Mouse (Mus musculus) cortical plate, adult 2 months (tissue): ENCODE data around the gene Pigk. TPM values are rescaled to one million over a fixed set of nuclear protein-coding genes. Genes with fewer than 3 reads are reported as not detected.

Experiments used
- H3K27ac ChIP-seq: fragments of 200-500 bp; 2 replicates; pipeline ENCODE4 v1.5.1; 2012; ENCODE audit warnings: low read length, control low read depth, inconsistent platforms; ENCODE audit not compliant: insufficient read depth
- H3K4me1 ChIP-seq: fragments of 200-500 bp; 2 replicates; pipeline ENCODE4 v1.6.1; 2011; ENCODE audit warnings: low read length; ENCODE audit not compliant: control insufficient read depth, insufficient read depth
- H3K4me3 ChIP-seq: fragments of 200-500 bp; 2 replicates; pipeline ENCODE4 v1.5.1; 2011; ENCODE audit warnings: mild to moderate bottlenecking, low read length, control low read depth; ENCODE audit not compliant: insufficient read depth
- CTCF ChIP-seq: fragments of 200-500 bp; IDR thresholded peaks from 2 replicates; pipeline ENCODE4 v1.5.1; 2011; ENCODE audit warnings: mild to moderate bottlenecking, control low read depth, low read length; ENCODE audit not compliant: insufficient read depth; ENCODE audit errors: extremely low read depth
- POLR2A ChIP-seq: fragments of 200-500 bp; IDR thresholded peaks from 2 replicates; pipeline ENCODE4 v1.6.1; 2011; ENCODE audit warnings: mild to moderate bottlenecking, low read length, control low read depth; ENCODE audit not compliant: insufficient read depth; ENCODE audit errors: extremely low read depth
- polyA plus RNA-seq: library from polyadenylated mRNA; depleted of rRNA; stranded (reverse); fragments of >200 nt; gene quantifications from 2 replicates; pipeline ENCODE4 v1.2.3, GENCODE M21; 2012

The Pigk gene
- polyA plus RNA-seq, 1 experiment: 25.2 TPM

DNA sequence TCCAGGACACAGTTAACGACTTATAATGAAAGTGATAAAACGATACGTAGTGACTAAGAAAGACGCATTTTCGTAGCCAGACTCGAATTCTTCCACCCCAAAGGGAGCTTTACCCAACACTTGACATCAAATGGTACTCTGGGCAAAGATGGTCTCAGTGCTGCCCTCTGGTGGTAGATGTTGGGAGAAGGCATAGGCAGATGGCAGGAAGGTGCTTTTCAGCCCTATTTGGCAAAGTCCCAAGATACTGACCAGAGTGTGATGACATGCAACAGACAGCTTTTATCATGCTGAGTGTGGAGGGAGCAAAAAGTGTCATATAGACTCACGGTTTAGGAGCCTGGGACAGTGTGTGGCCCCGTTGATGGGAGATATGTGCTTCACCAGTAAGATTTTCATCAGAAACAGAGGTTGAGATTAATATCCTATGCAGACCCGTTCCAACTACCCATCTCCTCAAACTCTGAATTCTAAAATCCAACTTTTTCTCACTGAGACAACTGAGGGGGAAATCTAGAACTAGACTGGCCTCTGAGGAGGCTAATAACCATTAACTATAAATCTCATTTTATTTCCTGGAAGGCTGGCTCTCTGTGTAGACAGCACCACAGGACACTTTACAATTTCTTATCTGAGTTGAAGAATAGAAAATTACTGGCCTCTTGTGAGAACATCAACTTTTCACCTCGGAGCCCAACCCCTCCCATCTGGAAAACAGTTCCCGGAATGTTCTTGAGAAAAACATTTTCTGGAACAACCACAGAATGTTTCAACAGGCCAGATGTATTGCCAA, 244.7 kb downstream of the Pigk start:
- H3K4me1 ChIP-seq: peaks cover 3% of the 10 kb centered on the region
- no peak overlapping the region for H3K4me3 ChIP-seq
- H3K27ac ChIP-seq: no peak overlapping the region
- peak; percentile 74 for TF ChIP-seq CTCF
- no peak for TF ChIP-seq POLR2A

DNA sequence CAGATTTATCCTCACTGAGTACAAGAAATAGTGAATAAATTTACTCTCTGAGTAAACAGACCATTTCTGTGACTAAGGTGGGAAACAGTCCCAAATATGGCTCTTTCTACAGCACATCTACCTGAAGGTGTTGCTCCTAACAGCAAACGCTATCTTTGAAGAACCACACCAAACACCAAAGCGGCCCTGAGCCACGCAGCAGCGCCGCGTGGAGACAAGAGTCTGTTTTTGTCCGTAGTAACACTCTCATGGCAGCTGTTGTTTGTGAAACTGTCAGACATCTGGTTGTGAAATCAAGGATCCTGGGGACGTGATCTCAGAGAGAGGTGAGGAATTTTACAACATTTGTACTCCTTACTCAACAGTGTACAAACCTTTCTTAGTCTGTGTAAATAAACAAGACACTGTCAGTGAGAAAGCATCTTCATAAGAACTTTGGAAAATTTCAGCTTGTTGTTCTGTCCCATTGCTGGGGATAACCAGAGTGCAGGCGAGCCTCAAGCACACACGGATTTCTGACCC, 248.0 kb downstream of the Pigk start:
- no peak overlapping the region for H3K27ac ChIP-seq
- H3K4me1 ChIP-seq: peaks cover 2% of the 10 kb centered on the region; the same call in 1 of the 2 replicates
- TF ChIP-seq POLR2A: no peak
- TF ChIP-seq CTCF: no peak
- H3K4me3 ChIP-seq: no peak overlapping the region

- peaks cover 11% of the 10 kb centered on the region for H3K4me1 ChIP-seq
- TF ChIP-seq CTCF (peak; percentile 23; the same call in 1 of the 2 replicates), POLR2A (no peak)
- H3K27ac ChIP-seq: no peak overlapping the region
- no peak overlapping the region for H3K4me3 ChIP-seq
Measured at GRCm38 (mm10) chr3:152969774-152970347, 256.0 kb downstream of the Pigk start.

GRCm38 (mm10) chr3:152971373-152971772, 257.5 kb downstream of the Pigk start:
- TF ChIP-seq POLR2A (no peak), CTCF (no peak)
- peaks cover 11% of the 10 kb centered on the region for H3K4me1 ChIP-seq
- no peak overlapping the region for H3K27ac ChIP-seq
- H3K4me3 ChIP-seq: no peak overlapping the region

DNA sequence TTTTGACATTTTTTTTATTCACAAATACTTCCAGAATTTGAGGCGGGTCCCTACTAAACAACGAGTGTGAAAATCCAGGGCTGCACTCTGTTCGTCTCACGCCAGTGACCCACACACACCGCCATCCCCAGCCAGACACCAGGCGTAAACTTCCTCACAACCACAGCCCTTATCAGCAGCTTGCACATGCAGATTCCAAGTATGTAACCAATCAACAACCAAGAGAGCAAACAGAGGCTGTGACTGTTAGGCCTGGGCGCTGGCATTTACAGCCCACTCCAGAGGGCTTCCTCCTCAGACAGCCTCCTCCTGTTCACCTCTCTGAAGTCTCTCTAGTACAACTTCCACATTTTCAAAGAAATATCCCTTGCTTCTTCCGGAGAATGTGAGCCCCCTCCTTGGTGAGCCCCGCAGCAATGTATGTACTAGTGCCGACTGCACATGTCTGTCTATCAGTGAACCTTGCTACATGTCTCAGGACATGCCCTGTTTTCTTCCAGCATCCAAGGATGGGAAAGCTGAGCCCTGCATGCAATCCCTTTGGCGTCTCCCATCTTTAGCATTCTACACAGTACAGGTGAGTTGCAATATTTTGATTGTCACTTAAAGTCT, 265.7 kb downstream of the Pigk start:
- peak overlapping the region; percentile 21; the same call in 1 of the 2 replicates for H3K27ac ChIP-seq
- TF ChIP-seq CTCF (no peak), POLR2A (no peak)
- H3K4me1 ChIP-seq: peaks cover 4% of the 10 kb centered on the region
- H3K4me3 ChIP-seq: peak overlapping the region; percentile 66

DNA sequence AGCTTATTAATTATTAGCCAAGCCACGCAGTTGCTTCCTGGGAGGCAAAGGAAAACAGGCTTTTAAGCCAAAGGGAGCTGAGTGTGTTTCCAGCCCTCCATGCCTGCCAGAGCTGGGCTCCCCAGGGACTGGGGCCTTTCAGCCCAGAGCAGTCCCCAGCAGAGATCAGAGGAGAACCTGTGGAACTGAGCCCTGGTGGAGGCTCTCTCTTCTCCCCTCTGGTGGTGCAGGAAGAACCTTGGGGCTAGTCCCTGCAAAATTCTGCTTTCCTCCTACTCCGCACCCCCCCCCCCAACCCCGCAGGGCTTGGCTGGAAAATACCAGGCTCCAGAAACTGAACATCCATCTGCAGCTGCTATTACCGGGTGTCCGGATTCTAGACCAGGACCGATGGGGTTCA, 266.5 kb downstream of the Pigk start:
- H3K27ac ChIP-seq: peak overlapping the region; percentile 49; the same call in 1 of the 2 replicates
- 0 out of 2 replicates have a peak, but pooled peaks cover 2% of the 10 kb centered on the region for H3K4me1 ChIP-seq
- peak overlapping the region; percentile 66 for H3K4me3 ChIP-seq
- TF ChIP-seq POLR2A (peak; percentile 26; the same call in 1 of the 2 replicates), CTCF (no peak)

- Histone ChIP-seq H3K27ac (peak overlapping the region; percentile 49), H3K4me3 (peak overlapping the region; percentile 66), H3K4me1 (0 out of 2 replicates have a peak, but pooled peaks cover 2% of the 10 kb centered on the region)
- peak; percentile 14; the same call in 1 of the 2 replicates for TF ChIP-seq POLR2A
- 0 out of 2 replicates have a peak, but pooled peaks have one; percentile 11 for TF ChIP-seq CTCF
Measured at GRCm38 (mm10) chr3:152980978-152981974, 267.4 kb downstream of the Pigk start.

DNA sequence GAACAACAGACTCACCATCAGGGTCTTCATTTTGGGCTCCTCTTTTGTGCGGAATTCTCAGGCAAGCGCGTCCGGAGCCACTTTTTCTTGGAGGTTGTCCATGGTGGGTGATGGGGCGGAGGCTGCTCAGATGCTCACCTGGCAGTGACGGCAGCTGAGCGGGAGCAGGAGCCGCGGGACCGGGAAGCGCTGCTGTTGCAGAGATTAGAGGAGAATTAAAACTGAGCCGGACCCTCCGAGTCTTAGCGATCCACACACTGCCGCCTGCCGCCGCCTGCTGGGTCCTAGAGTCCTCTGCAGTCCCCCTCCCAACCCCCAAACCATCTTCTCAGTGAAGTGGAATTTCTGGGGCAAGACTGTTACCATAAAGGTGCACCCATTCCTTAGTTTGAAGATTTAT, 268.1 kb downstream of the Pigk start, which contains the start of gene St6galnac5:
Gene St6galnac5, minus strand, starts transcription at position 259 of the 400 bp plus-strand sequence.
- TF ChIP-seq CTCF: peak; percentile 25; the same call in 1 of the 2 replicates
- TF ChIP-seq POLR2A: no peak
- Histone ChIP-seq H3K4me1 (0 out of 2 replicates have a peak, but pooled peaks cover 2% of the 10 kb centered on the region), H3K4me3 (peak within 1 kb of the TSS; percentile 66), H3K27ac (peak within 1 kb of the TSS; percentile 49)

DNA sequence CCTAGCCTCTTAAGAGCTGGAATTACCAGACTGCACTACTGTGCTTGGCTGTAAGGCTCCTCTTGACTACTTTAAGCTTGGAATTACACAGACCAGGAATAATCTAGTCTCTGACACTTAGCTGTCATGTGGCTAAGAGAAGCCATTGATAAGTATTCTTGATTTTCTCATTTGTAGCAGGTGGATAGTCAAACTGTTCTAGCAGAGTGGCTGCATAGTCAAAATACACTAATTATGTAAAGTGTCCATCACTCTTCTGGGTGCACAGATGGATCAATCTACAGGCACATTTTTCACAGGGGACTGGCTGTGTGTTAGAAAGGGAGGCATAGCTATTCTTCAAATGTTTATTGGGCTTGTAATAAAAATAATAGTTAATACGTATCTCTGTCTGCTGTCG, 276.9 kb downstream of the Pigk start:
- Histone ChIP-seq H3K4me3 (no peak overlapping the region), H3K27ac (no peak overlapping the region), H3K4me1 (no peaks in the 10 kb centered on the region)
- TF ChIP-seq CTCF (no peak), POLR2A (no peak)
